Mouse (Mus musculus) frontal cortex, postnatal 25 days (tissue): ENCODE measurements around the gene Prdm8.
A peak's percentile ranks its signal among the peaks of the same experiment; 100 is the strongest.

Experiments
- DNase-seq, 2 experiments: peaks; one replicate each; pipeline ENCODE4 v3.0.0; 2022; ENCODE audit warnings: low spot score in 2 of 2

Prdm8 gene

DNA sequence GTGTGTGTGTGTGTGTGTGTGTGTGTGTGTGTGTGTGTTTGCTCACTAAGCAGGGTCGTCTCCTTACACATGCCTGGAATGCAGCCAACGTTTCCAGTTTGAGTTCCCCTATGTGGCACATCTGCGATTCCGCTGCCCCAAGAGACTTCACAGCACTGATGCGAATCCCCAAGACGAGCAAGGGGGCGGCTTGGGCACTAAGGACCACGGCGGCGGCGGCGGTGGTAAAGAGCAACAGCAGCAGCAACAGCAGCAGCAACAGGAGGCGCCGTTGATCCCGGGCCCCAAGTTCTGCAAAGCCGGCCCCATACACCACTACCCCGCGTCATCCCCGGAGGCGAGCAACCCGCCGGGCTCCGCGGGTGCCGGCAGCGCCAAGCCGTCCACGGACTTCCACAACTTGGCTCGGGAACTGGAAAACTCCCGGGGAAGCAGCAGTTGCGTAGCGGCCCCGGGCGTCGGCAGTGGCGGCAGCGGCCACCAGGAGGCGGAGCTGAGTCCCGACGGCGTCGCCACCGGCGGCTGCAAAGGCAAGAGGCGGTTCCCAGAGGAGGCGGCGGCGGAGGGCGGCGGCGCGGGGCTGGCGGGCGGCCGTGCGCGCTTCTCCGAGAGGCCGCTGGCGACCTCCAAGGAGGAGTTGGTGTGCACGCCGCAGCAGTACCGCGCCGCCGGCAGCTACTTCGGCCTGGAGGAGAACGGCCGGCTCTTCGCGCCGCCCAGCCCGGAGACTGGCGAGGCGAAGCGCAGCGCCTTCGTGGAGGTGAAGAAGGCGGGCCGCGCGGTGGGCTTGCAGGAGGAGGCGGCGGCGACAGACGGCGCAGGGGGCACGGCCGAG lies 18.2 kb downstream of the Prdm8 start:
- DNase-seq = peak in 1 of 2 experiments; percentile 71

GRCm38 (mm10) chr5:98185806-98186751 lies 19.1 kb downstream of the Prdm8 start:
- DNase-seq = no peak

DNA sequence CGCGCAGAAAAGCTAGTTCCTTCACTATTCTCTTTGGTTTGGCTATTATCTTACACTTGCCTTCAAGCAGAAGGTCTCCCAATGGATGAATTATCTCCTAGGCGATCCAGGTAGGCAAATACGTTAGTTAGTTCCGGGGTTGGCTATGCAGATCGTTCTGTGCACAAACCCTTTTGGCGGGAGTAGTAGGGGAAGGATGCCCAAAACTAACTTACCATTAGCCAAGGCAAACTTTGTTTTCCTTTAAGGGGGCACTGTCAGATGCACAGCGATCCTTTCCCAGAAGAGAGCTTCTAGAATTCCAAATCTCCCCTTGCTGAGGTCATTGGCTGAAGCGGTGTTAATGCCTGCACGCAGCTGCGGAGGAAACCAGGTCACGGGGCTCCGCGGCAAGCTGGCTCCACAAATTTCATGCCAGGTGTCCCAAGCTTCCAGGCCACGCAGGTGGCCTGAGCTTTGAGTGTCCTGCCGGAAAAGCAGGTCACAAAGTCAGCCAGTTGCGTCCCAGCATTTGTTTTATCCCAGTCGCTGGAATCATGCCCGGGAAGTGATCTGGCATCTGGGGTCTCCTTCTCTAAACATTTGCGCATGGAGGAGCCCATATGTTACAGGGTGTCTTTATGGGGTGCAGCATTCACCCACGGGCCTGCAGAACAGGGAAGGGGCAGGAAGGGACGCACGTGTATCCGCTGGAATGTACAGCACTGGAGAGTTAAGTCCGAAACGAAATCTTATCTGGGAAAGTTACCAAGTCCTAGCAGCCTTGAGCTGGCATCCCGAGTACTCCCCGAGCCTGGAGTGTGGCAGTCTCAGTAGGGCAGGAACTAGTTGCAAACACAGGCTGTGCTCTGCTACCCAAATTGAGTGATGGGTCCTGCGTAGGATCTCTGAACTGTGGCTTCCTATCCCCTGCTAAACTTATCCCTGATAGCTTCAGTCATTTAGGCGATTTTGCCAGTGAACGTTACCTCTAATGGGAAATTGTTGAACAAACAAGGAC lies 22.5 kb downstream of the Prdm8 start:
- no peak for DNase-seq

DNA sequence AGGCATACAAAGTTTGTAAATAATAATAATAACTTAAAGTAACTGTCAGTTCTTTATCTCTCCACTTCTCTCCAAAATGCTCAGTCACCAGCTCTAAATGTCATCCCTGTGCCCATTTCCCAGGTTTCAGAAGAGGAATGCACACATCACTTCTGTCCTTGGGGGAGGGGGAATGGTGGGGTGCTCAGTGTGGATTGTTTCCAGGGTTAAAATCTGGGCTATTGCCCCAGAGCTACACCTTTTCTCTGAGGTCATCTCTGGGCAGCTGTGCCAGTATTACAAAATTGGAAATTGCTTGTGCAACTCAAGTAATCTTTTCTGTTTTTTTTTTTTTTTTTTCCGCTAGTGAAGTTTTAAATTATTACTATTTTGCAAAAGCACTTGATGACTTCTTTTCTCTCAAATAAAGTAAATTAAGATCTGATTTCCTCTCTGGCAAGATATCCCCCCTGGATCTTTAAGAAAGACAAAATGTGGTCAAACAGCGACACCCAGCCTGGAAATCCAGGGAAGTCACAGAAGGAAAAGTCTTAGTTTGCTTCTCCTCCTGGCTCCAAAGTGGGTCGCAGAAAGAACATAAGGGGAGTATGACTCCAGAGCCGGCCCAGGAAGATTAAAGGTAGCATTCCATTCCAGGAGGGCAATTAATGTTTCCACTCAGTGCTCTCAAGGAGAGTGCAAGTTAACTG lies 25.4 kb downstream of the Prdm8 start:
- DNase-seq = no peak

- no peak for DNase-seq
Observed at GRCm38 (mm10) chr5:98194959-98195358, 28.0 kb downstream of the Prdm8 start.

DNA sequence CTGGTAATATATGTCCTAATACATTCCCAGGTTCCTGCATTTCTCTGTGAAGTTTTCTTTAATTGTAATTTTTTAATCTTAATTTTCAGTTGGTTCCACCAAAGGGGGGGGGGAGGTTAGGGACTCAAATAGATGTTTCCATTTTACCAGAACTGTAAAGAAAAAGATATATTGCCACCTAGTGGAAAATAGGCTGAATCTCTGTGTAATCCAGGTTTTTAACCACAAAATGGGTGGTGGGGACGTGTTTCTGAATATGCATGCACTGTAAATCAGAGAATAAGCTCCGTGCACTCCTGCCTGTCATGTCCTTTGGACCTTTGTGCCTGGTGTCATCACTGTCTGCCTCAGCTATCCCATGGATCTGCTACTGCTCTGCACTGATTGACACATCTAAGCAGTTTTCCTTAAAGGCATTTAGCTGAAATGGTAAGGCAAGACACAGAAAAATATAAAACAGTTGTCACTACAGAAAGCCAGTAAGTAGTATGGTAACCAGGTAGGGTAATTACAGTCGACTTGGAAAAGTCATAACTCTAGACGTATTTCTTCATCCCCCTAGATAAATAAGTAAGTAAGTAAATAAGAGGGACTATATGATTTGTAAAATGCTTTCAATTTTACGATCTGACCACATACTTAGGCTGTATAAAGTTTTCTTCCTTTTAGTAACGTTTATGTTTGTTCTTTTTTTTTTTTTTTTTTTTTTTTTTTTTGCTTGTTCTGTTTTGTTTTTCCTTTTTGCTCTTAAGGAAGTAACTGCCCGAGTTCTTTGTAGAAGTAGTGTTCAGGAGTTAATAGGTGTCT lies 31.6 kb downstream of the Prdm8 start:
- DNase-seq = no peak

DNA sequence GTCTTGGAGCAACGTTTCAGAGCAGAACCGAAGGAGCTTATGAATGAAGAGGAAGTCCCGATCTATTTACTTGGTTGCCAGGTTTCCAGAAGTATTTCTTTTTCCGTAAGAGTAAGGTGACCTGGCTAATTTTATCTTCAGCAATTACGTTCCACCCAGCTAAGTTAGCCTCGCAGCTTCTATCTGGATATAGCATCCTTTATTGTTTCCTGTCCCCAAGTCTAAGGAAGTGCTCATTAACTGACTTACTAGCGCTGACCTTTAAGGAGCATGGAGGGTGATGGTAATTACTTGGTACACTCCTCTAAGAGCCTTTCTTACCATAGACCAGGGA lies 32.2 kb downstream of the Prdm8 start:
- no peak for DNase-seq

GRCm38 (mm10) chr5:98201606-98202005 lies 34.6 kb downstream of the Prdm8 start:
- DNase-seq = no peak

DNA sequence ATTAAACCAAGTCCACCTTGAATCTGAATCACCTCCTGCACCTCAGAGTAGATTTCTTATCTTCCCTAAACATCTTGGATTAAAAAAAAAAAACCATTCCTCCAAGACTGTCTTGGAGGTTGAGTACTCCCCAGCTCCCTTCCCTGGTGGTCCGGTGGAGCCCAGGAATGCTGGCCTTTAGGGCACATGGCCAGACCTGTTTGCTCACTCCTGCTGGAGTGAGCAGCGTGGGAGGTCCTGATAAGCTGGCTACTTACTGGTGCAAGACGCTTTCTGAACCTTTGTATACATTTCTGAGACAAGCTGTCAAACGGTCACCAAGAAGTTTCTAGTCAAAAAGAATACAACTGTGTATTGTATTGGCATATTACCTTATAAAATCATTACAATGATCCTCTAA lies 36.0 kb downstream of the Prdm8 start:
- no peak for DNase-seq

DNA sequence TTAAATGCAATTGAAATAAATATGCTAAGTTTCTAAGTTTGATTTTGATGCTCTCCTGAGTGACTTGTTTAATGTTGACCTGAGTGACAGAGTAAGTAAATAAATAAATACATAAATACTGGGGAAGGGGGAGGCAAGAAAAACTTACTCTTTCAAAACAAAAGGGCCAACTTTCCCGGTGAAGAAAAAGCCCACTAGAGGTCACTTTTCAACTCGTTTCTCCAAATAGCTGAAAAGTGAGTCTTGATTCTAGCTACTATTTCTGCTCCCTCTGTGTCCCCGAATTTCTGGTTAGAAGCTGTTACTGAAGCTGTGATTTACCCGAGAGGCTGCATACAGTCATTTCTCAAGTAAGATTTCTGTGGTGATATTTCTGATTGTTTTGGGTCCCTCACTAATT lies 45.5 kb downstream of the Prdm8 start:
- DNase-seq = no peak

GRCm38 (mm10) chr5:98221956-98222355 lies 55.0 kb downstream of the Prdm8 start:
- DNase-seq = no peak

- no peak for DNase-seq
Observed at GRCm38 (mm10) chr5:98226710-98227109, 59.7 kb downstream of the Prdm8 start.

- no peak for DNase-seq
Observed at GRCm38 (mm10) chr5:98229456-98229855, 62.5 kb downstream of the Prdm8 start.

GRCm38 (mm10) chr5:98238466-98238865 lies 71.5 kb downstream of the Prdm8 start:
- DNase-seq = no peak
